Mouse (Mus musculus) urinary bladder, postnatal 4 days (tissue): Measurements from ENCODE around the gene Fam168a.

Experiments
- DNase-seq, 2 experiments: peaks; one replicate each; pipeline ENCODE4 v3.0.0; 2021 to 2022; ENCODE audit warnings: low spot score in 2 of 2

Fam168a gene

DNA sequence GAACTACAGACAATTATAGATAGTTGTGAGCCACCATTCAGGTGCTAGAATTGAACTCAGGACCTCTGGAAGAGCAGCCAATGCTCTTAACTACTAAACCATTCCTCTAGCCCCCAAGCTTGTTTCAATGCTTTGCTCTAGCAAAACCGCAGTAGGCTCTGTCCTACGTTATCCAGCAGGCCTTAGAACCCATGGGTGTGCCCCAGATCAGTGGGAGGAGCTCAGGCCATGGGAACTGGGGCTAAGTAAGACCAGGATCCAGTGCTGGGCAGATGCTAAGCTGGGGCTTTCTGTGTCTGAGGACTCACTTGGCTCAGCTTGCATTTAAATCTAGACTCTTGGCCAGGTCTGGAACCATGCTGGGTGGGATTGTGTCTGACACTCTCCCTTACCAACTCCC, 161.1 kb downstream of the Fam168a start:
- no peak for DNase-seq

DNA sequence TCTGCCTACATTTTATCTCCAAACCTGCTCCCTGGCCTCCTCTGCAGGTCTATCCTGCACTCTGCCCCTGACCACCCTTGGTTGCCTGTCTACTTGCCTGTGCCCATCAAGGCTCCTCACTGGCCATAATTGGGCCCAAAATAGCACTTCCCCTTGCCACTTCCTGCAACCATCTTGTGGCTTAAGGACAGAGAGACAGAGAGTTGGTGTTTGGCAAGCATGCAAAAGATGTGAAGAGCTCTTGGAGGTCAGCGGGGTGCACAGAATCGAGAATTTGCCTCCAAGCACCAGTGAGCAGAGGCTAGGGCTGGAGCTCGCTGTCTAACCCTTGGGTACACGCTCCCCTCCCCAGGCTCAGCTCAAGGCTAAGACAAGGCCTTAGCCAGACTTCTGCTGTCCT, 162.1 kb downstream of the Fam168a start:
- DNase-seq, result no peak

DNA sequence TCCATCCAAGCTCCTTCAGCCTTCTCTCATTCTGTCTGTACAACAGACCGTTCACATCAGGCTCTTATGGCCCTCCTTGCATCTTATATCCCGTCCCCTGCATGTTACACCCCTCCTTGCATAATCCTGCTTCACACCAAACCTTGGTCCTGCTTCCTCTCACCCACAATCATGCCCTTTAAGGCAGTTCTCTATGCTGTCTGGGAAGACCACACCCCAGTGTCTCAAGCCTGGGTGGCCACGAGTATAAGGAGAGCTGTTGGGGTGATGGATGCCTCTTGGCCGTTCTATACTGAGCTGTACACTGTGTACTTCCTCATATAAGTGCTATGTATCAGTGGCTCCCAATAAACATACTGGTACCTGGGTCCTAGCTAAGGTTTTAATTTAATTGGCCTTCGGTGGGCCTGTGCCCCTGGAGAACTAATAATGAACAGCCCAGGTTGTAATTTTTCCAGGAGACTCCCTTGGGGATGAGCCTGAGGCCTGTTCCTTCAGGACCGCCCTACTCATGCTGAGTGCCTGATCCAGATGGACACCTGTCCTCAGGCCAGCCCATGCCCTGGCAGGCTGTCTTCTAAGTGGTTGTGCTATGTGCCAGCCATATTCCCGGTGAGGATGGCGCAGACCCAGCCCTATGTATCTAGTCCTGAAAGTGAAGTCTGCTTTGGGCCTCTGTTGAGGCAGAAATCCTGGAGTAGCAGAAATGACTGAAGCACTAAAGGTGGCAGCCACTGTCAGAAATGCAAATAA, 163.6 kb downstream of the Fam168a start:
- DNase-seq, result no peak

DNA sequence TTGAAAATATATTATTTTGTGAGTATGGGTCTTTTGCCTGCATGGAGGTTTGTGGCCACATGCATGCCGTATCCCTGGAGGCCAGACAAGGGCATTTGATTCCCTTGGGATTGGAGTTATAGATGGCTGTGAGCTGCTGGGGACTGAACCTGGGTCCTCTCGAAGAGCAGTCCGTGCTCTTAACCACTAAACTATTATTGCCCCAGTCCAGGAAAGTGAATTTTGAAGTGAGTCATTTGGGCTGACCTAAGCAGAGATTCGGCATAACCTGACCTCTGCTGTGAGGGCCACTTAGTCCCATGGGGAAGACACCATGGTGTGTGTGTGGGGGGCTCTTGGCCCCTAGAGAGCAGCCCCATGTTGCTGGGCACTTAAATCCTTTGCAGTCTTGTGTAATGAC, 164.9 kb downstream of the Fam168a start:
- no peak for DNase-seq

DNA sequence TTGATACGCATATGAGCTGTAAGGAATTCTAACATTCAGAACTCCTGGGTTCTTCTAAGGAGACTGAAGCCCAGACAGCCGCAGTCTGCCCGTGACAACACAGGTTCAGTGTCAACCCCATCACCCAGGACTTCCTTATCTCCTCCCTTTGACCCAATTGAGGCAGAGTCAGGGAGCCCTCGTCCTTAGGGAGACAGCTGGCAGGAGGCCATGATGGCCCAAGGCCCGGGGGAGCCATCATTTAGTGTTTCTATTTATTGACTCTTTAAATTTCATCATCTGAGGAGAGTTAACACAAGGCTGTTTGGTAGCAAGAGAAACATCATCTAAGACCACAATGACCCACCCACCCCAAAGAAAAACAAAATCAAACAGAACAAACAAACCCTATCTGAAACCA, 165.5 kb downstream of the Fam168a start:
- no peak for DNase-seq

DNA sequence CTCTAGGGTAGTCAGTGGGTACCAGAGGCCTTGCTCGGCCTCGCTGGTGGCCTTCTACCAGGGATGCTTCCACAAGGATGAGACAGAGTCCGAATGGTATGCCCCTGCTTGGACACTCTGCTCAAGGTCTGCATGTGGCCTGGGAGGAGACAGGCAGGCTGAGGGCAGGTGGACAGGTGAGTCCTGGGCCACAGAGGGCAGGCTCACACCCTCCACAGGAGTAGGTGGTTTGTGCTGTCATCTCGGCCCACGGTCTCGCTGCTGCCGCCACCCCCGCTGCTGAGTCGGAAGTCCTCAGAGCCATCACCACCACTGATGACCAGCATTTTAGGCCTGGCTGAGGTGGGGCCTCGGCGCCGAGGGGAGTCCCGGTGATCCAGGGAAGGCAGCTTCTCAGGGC, 166.8 kb downstream of the Fam168a start:
- no peak for DNase-seq

DNA sequence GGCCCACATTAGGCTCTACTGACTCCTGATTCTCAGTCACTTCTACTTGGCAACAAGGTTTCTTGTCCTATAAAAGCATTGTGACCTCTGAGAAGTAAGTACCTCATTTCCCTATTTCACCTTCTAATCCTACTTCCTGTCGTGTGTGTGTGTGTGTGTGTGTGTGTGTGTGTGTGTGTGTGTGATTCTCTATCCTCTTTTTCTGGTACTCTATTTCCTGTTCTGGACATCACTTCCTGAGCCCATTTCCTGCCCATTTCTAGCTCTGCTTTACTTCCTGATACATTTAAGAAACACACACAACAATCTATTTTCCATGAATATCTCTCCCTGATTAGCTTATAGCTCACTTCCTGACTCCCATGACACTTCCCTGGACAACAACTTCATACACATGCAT, 169.4 kb downstream of the Fam168a start:
- no peak for DNase-seq

DNA sequence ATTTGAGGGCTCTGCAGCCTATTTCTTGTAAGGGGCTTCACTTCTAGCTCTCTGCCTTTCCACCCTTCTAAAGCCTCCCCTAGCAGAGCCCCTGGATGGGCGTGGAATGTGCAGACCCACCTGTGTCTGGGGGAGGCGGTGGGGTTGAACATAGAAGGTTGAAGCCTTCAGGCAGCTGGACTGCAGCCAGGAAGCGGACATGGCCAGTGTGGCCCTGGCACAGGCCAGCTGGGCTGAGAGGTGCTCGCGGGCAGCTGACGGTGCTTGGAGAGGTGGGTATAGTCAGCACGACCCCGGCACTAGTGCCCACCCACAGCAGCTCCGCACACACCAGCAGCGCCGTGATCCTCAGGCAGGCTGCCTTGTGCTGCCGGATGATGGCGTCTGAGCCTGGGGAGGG, 169.9 kb downstream of the Fam168a start:
- no peak for DNase-seq

DNA sequence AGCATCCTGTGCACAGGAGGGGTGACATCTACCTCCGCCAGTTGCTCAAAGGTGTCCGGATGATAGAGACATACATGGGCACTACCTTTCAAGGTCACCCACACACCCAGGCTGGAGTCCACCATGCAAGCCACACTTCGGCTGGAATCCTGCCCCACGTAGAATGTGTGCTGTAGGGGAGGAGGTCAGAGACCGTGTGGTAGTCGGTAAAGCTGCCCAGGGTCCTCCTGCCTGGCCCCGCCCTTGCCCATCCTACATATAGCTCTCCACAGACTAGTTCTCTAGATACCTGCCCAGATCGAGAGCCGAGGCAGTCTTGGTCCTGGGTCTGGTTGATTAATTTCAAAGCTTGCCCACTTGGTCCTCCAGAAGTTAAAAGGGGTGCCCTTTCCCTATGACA, 170.3 kb downstream of the Fam168a start:
- DNase-seq, result no peak

DNA sequence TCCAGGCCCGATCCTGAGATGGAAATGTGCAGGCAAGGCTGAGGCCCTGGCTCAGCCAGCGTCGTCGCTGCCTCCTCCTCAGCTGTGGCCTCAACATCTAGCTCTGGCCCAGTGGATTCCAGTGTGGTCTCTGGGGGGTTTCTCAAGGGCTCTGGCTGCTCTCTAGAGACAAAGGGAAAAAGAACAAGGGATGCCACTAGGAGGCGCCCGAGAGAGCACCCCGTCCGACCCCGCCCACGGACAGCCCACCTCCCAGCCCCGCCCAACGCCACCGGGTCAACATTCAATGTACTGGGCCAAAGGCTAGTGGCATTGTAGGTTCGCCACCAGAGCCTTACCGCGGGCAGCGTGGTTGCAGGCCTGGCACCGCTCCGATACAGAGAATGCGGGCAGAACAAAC, 173.2 kb downstream of the Fam168a start:
- DNase-seq, result peak; percentile 68 to 87

DNA sequence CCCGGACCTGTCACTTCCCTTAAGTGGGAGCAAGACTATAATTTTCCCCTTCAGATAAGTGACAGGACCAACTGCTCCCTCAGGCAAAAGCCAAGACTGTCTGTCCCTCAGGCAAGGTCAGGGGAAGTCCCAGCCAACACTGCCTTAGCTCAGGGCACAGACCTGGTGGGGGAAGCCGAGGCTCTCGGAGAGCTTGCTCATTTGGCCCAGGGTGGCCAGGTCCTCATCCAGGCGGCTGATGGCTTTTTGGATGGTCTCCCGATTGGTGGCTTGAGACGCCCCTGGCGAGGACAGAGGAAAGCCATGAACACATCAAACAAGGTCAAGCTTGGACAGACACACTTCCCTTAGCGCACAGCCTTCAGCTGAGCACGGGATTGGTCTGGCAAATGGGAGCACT, 175.1 kb downstream of the Fam168a start:
- DNase-seq, result no peak

DNA sequence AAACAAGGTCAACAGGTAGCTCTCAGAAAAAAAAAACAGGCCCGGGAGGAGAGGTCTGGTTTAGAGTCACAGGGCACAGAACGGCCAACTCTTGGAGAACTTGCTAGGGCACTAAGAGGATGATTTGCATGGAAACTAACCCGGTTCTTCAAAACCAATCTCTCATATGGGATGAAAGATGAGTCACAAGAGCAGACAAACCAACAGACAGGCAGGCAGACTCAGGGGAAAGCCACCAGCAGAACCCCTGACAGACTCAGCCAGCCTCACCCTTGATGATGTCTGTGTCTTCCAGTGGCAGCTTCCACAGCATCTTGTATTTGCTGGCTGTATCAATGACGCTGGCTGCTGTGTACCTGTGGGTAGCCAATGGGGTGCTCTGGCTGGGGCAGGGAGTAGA, 175.5 kb downstream of the Fam168a start:
- DNase-seq, result no peak

DNA sequence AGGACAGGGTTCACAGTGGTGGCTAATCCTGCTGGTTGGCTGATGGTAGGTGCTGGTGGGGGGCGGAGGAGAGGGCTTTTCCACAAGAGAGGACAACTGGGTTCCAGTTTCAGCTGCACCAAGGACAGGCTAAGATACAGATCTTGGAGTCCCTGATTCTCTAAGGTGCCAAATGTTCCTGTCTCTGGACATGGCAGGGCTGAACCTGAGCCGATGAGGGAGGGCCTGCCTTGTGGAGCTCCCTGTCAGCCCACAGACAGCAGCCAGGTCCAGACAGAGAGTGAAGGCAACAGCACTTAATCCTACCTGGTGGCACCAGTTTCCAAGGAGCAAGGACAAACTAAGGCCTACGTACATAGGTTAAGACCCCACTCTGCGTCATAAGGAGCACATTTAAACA, 178.0 kb downstream of the Fam168a start:
- no peak for DNase-seq

DNA sequence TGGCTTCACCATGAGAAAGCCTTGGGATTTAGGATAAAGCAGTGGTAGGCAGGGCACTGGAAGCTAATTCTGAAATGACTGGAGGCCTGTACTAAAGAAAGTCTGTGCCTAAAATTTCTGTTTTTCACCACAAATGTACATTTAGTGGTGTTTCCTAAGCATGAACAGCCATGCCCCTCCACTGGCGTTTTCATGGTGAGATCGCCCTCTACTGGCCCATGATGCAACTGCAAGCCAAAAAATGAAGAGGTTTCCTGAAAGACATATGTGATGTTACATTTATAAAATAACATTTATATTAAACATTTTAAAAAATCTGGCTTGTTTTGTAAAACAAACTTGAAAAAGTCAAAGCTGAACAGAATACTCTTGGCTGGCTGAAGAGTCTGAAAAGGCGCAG, 180.1 kb downstream of the Fam168a start:
- DNase-seq, result no peak
